Mouse (Mus musculus) MEL (cell line): Measurements from ENCODE around the gene Gabbr2. TPM values are rescaled to one million over a fixed set of nuclear protein-coding genes. Genes with fewer than 3 reads are reported as not detected.

Source experiments
- DNase-seq: peaks from one replicate; pipeline ENCODE4 v3.0.0; 2011; ENCODE audit warnings: low read depth, low spot score
- H3K27ac ChIP-seq: 2 replicates; pipeline ENCODE4 v1.5.1; 2012; ENCODE audit warnings: low read depth, mild to moderate bottlenecking, control low read depth, low read length, moderate library complexity; ENCODE audit not compliant: control insufficient read depth
- H3K27me3 ChIP-seq, 2 experiments: fragments of 150-350 bp in 1 of 2; sonication (generic) in 1 of 2; 2 replicates each; pipeline ENCODE4 v1.6.1; 2012; ENCODE audit warnings: low read length in 2 of 2, mild to moderate bottlenecking in 2 of 2, improper control_type of control experiment in 1 of 2, moderate library complexity in 1 of 2; ENCODE audit not compliant: insufficient read depth in 2 of 2, control insufficient read depth in 1 of 2
- H3K36me3 ChIP-seq, 2 experiments: 2 replicates each; pipeline ENCODE4 v1.6.1; 2012 to 2014; ENCODE audit warnings: low read length in 2 of 2, improper control_type of control experiment in 1 of 2, inconsistent platforms in 1 of 2, mild to moderate bottlenecking in 1 of 2; ENCODE audit not compliant: insufficient read depth in 2 of 2, control insufficient read depth in 1 of 2
- H3K4me1 ChIP-seq, 2 experiments: fragments of 150-350 bp in 1 of 2; sonication (generic) in 1 of 2; 2 replicates each; pipeline ENCODE4 v1.6.1; 2012; ENCODE audit warnings: low read length in 2 of 2, improper control_type of control experiment in 1 of 2, mild to moderate bottlenecking in 1 of 2; ENCODE audit not compliant: insufficient read depth in 2 of 2, control insufficient read depth in 1 of 2
- H3K4me3 ChIP-seq, 2 experiments: fragments of 150-350 bp in 1 of 2; sonication (generic) in 1 of 2; 2 replicates each; pipeline ENCODE4 v1.5.1; 2012; ENCODE audit warnings: low read depth in 2 of 2, low read length in 2 of 2, mild to moderate bottlenecking in 2 of 2, moderate library complexity in 2 of 2, control low read depth in 1 of 2, improper control_type of control experiment in 1 of 2; ENCODE audit not compliant: control insufficient read depth in 1 of 2, insufficient read depth in 1 of 2
- H3K79me2 ChIP-seq: 2 replicates; pipeline ENCODE4 v1.6.1; 2012; ENCODE audit warnings: mild to moderate bottlenecking, low read length, moderate library complexity; ENCODE audit not compliant: control insufficient read depth, poor library complexity, insufficient read depth
- H3K9ac ChIP-seq: 2 replicates; pipeline ENCODE4 v1.6.1; 2012; ENCODE audit warnings: low read depth, mild to moderate bottlenecking, control low read depth, low read length, moderate library complexity; ENCODE audit not compliant: control insufficient read depth, poor library complexity, severe bottlenecking
- H3K9me3 ChIP-seq: fragments of 150-350 bp; sonication (generic); replicated peaks from 2 replicates; pipeline ENCODE4 v1.6.1; 2012; ENCODE audit warnings: mild to moderate bottlenecking, low read length, improper control_type of control experiment, moderate library complexity; ENCODE audit not compliant: insufficient read depth
- BHLHE40 ChIP-seq: IDR thresholded peaks from 2 replicates; pipeline ENCODE4 v1.6.1; 2012; ENCODE audit warnings: low read depth, mild to moderate bottlenecking, inconsistent platforms, low read length, improper control_type of control experiment, borderline replicate concordance
- CTCF ChIP-seq, 3 experiments: IDR thresholded peaks in 2 of 3; conservative IDR thresholded peaks in 1 of 3; 2 replicates each; pipeline ENCODE4 v1.5.1; 2011 to 2012; ENCODE audit warnings: low read length in 3 of 3, low read depth in 2 of 3, mild to moderate bottlenecking in 2 of 3, improper control_type of control experiment in 1 of 3, inconsistent platforms in 1 of 3, mixed read lengths in 1 of 3, moderate library complexity in 1 of 3; ENCODE audit not compliant: control insufficient read depth in 1 of 3, insufficient read depth in 1 of 3, poor library complexity in 1 of 3, severe bottlenecking in 1 of 3
- E2F4 ChIP-seq: IDR thresholded peaks from 2 replicates; pipeline ENCODE4 v1.6.1; 2011; ENCODE audit warnings: low read depth, low read length, improper control_type of control experiment, borderline replicate concordance
- ELF1 ChIP-seq: IDR thresholded peaks from 2 replicates; pipeline ENCODE4 v1.6.1; 2014; ENCODE audit warnings: low read depth, mild to moderate bottlenecking, inconsistent platforms, low read length, improper control_type of control experiment, moderate library complexity
- EP300 ChIP-seq, 2 experiments: IDR thresholded peaks; 2 replicates each; pipeline ENCODE4 v1.6.1; 2011; ENCODE audit warnings: improper control_type of control experiment in 2 of 2, low read length in 2 of 2, low read depth in 1 of 2, mild to moderate bottlenecking in 1 of 2
- GABPA ChIP-seq: IDR thresholded peaks from 2 replicates; pipeline ENCODE4 v1.6.1; 2012; ENCODE audit warnings: low read depth, mild to moderate bottlenecking, inconsistent platforms, low read length, improper control_type of control experiment, moderate library complexity
- JUND ChIP-seq: IDR thresholded peaks from 2 replicates; pipeline ENCODE4 v1.6.1; 2011; ENCODE audit warnings: low read depth, mild to moderate bottlenecking, improper control_type of control experiment, low read length
- KAT2A ChIP-seq: conservative IDR thresholded peaks from 2 replicates; pipeline ENCODE4 v1.6.1; 2012; ENCODE audit warnings: low read depth, low read length, improper control_type of control experiment, inconsistent platforms
- MAFK ChIP-seq: IDR thresholded peaks from 2 replicates; pipeline ENCODE4 v1.6.1; 2011; ENCODE audit warnings: low read depth, mild to moderate bottlenecking, low read length, improper control_type of control experiment, borderline replicate concordance
- MEF2A ChIP-seq: IDR thresholded peaks from 2 replicates; pipeline ENCODE4 v1.6.1; 2014; ENCODE audit warnings: low read depth, mild to moderate bottlenecking, inconsistent platforms, low read length, improper control_type of control experiment; ENCODE audit not compliant: poor library complexity, insufficient replicate concordance, severe bottlenecking; ENCODE audit errors: extremely low read depth
- MXI1 ChIP-seq: IDR thresholded peaks from 2 replicates; pipeline ENCODE4 v1.6.1; 2011; ENCODE audit warnings: mild to moderate bottlenecking, low read depth, low read length, improper control_type of control experiment
- MYC ChIP-seq: IDR thresholded peaks from 2 replicates; pipeline ENCODE4 v1.6.1; 2011; ENCODE audit warnings: low read depth, mild to moderate bottlenecking, low read length, improper control_type of control experiment, moderate library complexity
- POLR2A ChIP-seq, 2 experiments: IDR thresholded peaks; 2 replicates each; pipeline ENCODE4 v1.6.1; 2011 to 2012; ENCODE audit warnings: low read length in 2 of 2, mild to moderate bottlenecking in 2 of 2, control low read depth in 1 of 2, improper control_type of control experiment in 1 of 2, low read depth in 1 of 2, moderate library complexity in 1 of 2; ENCODE audit not compliant: control insufficient read depth in 1 of 2, insufficient read depth in 1 of 2, poor library complexity in 1 of 2
- POLR2AphosphoS2 ChIP-seq: IDR thresholded peaks from 2 replicates; pipeline ENCODE4 v1.6.1; 2011; ENCODE audit warnings: low read length, improper control_type of control experiment
- RAD21 ChIP-seq: IDR thresholded peaks from 2 replicates; pipeline ENCODE4 v1.6.1; 2011; ENCODE audit warnings: mild to moderate bottlenecking, low read depth, low read length, improper control_type of control experiment
- SIN3A ChIP-seq: IDR thresholded peaks from 2 replicates; pipeline ENCODE4 v1.6.1; 2012; ENCODE audit warnings: low read length, improper control_type of control experiment, inconsistent platforms
- TAL1 ChIP-seq: IDR thresholded peaks from 2 replicates; pipeline ENCODE4 v1.6.1; 2012; ENCODE audit warnings: mild to moderate bottlenecking, inconsistent platforms, low read length, moderate library complexity, mixed read lengths
- TCF12 ChIP-seq: IDR thresholded peaks from 2 replicates; pipeline ENCODE4 v1.6.1; 2014; ENCODE audit warnings: low read depth, mild to moderate bottlenecking, inconsistent platforms, low read length, improper control_type of control experiment, moderate library complexity
- USF1 ChIP-seq: IDR thresholded peaks from 2 replicates; pipeline ENCODE4 v1.6.1; 2014; ENCODE audit warnings: low read depth, mild to moderate bottlenecking, inconsistent platforms, low read length, improper control_type of control experiment, moderate library complexity
- ZC3H11A ChIP-seq: IDR thresholded peaks from 2 replicates; pipeline ENCODE4 v1.6.1; 2012; ENCODE audit warnings: low read depth, mild to moderate bottlenecking, inconsistent platforms, low read length, improper control_type of control experiment
- ZKSCAN1 ChIP-seq: IDR thresholded peaks from 2 replicates; pipeline ENCODE4 v1.6.1; 2012; ENCODE audit warnings: low read depth, mild to moderate bottlenecking, inconsistent platforms, low read length, improper control_type of control experiment, moderate library complexity
- ZMIZ1 ChIP-seq: IDR thresholded peaks from 2 replicates; pipeline ENCODE4 v1.6.1; 2012; ENCODE audit warnings: low read depth, mild to moderate bottlenecking, inconsistent platforms, low read length, improper control_type of control experiment, moderate library complexity
- polyA plus RNA-seq, 2 experiments: library from polyadenylated mRNA; stranded (reverse) in 1 of 2; unstranded in 1 of 2; fragments of >175 nt in 1 of 2; fragments of >200 nt in 1 of 2; gene quantifications; 2 replicates each; pipeline versions ENCODE4 v1.2.1 to v1.2.4; 2012; ENCODE audit warnings: low replicate concordance in 2 of 2, low read depth in 1 of 2; ENCODE audit not compliant: insufficient read length in 2 of 2, insufficient read depth in 1 of 2, missing spikeins in 1 of 2
- total RNA-seq: library from RNA; depleted of rRNA; stranded (reverse); fragments of 300-350 nt; gene quantifications from 2 replicates; pipeline ENCODE4 v1.2.3, GENCODE M21; 2012

Gene Gabbr2
- total and polyA plus RNA-seq, 3 experiments, result not detected

DNA sequence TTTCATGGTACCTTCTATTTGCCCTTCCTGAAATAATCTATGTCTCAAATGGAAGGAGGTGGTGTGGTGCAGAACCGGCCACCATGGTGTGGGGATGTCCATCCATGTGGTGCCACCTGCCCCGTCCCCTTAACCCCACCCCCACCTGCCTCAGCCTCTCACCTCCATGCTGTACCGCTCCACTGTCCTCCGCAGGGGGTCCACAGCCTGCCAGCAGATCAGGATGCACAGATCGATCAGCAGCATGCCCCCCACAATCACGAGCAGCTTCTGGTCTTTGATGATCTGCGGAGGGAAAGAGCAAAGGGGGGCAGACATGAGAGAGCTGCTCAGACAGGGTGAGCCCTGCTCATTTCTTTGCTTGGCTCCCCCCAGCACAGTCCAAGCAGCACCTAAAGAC is 273.0 kb downstream of the Gabbr2 start:
- no peak overlapping the region for H3K27ac ChIP-seq
- DNase-seq, result no peak
- TF ChIP-seq MXI1 (no peak), ZMIZ1 (no peak), BHLHE40 (no peak), TAL1 (no peak), RAD21 (no peak), MAFK (no peak), EP300 (IDR thresholded peaks at IDR 0.05; ENCODE audit: low read depth in 1 of 2, low read length in 2 of 2) (no peak), TCF12 (no peak), SIN3A (no peak), ELF1 (no peak), POLR2A (IDR thresholded peaks at IDR 0.05; ENCODE audit: control insufficient read depth in 1 of 2, insufficient read depth in 1 of 2, low read depth in 1 of 2, low read length in 2 of 2, poor library complexity in 1 of 2) (no peak), KAT2A (no peak), MEF2A (no peak), USF1 (no peak), GABPA (no peak), ZKSCAN1 (no peak), E2F4 (no peak)
- no peaks in the 10 kb centered on the region for H3K36me3 ChIP-seq
- no peaks in the 10 kb centered on the region for H3K9me3 ChIP-seq
- H3K4me1 ChIP-seq, result peaks cover 0 to 2% of the 10 kb centered on the region in 2 experiments; a peak in 1 of 4 replicates
- H3K9ac ChIP-seq, result no peak overlapping the region
- peaks cover 3 to 5% of the 10 kb centered on the region in 2 experiments; a peak in 3 of 4 replicates for H3K27me3 ChIP-seq
- no peaks in the 10 kb centered on the region for H3K79me2 ChIP-seq
- no peak overlapping the region for H3K4me3 ChIP-seq

- Histone ChIP-seq H3K4me1 (peaks cover 0 to 2% of the 10 kb centered on the region in 2 experiments; a peak in 1 of 4 replicates), H3K27me3 (peaks cover 3 to 5% of the 10 kb centered on the region in 2 experiments; a peak in 3 of 4 replicates), H3K4me3 (no peak overlapping the region), H3K79me2 (no peaks in the 10 kb centered on the region), H3K36me3 (no peaks in the 10 kb centered on the region), H3K9me3 (no peaks in the 10 kb centered on the region), H3K9ac (no peak overlapping the region), H3K27ac (no peak overlapping the region)
- DNase-seq, result no peak
- TF ChIP-seq MYC, result no peak
- no peak for TF ChIP-seq JUND
- TF ChIP-seq ZC3H11A, result no peak
- TF ChIP-seq MEF2A, result no peak
- TF ChIP-seq CTCF (IDR thresholded peaks at IDR 0.05 in 2 of 3, conservative IDR thresholded peaks at IDR 0.05 in 1 of 3; ENCODE audit: control insufficient read depth in 1 of 3, insufficient read depth in 1 of 3, low read depth in 2 of 3, low read length in 3 of 3, poor library complexity in 1 of 3, severe bottlenecking in 1 of 3), result no peak
- no peak for TF ChIP-seq E2F4
- no peak for TF ChIP-seq MAFK
- TF ChIP-seq RAD21, result no peak
- TF ChIP-seq SIN3A, result no peak
- no peak for TF ChIP-seq POLR2AphosphoS2
Observed at GRCm38 (mm10) chr4:46717156-46717555, 274.5 kb downstream of the Gabbr2 start.
